9 mouse cellular contexts compared by ENCODE assay signal in genomic region chr9:13694293-13694692, GRCm38 (mm10). TPM values are rescaled to one million over a fixed set of nuclear protein-coding genes. Genes with fewer than 3 reads are reported as not detected.
DNase-seq lines count a peak whose midpoint lies in the region; ATAC-seq and TF ChIP-seq lines count a peak whose summit lies in the region.
"Had no signal": no experiment of that assay in that cellular context is flagged by ENCODE, and none has a peak within 500 bp of the region (broad histone marks: within the 10 kb centered on the region; RNA-seq: fewer than 3 reads in every experiment).

No protein-coding gene starts in this region.

- H3K4me2 ChIP-seq in limb, embryonic 14.5 days (replicated peaks; ENCODE audit: low read depth, low read length, severe bottlenecking), result no peak overlapping the region

- no peak for TF ChIP-seq POLR2A in limb, embryonic 14.5 days (IDR thresholded peaks at IDR 0.05; ENCODE audit: borderline replicate concordance, extremely low read depth, insufficient read depth, insufficient read length)

- 71% methylated on average over 5 of the region's 5 CpGs for WGBS in limb, embryonic 14.5 days
- WGBS in limb, embryonic 10.5 days, result 92% methylated on average over 5 of the region's 5 CpGs

- H3K27me3 ChIP-seq in limb, embryonic 14.5 days (ENCODE audit: control insufficient read depth, insufficient read depth, low read length), result no peaks in the 10 kb centered on the region
- H3K27me3 ChIP-seq in limb, embryonic 10.5 days (ENCODE audit: low read depth, poor library complexity, severe bottlenecking), result no peaks in the 10 kb centered on the region

- no peak overlapping the region for H3K4me3 ChIP-seq in limb, embryonic 14.5 days (replicated peaks; ENCODE audit: low read length)
- no peak overlapping the region for H3K4me3 ChIP-seq in limb, embryonic 10.5 days
- H3K4me3 ChIP-seq: megakaryocyte, embryonic 14.5 days had no signal

- H3K36me3 ChIP-seq in limb, embryonic 14.5 days (ENCODE audit: control insufficient read depth, insufficient read depth, low read length), result no peaks in the 10 kb centered on the region
- no peaks in the 10 kb centered on the region for H3K36me3 ChIP-seq in limb, embryonic 10.5 days

- no peaks in the 10 kb centered on the region for H3K9me3 ChIP-seq in limb, embryonic 14.5 days (ENCODE audit: control insufficient read depth, low read length)
- H3K9me3 ChIP-seq in limb, embryonic 10.5 days (replicated peaks), result no peaks in the 10 kb centered on the region
- H3K9me3 ChIP-seq: megakaryocyte, embryonic 14.5 days had no signal

- no peaks in the 10 kb centered on the region; the same call in 1 of the 2 replicates for H3K4me1 ChIP-seq in limb, embryonic 14.5 days (ENCODE audit: control insufficient read depth, insufficient read depth, low read length)
- no peaks in the 10 kb centered on the region for H3K4me1 ChIP-seq in limb, embryonic 10.5 days

- H3K27ac ChIP-seq in limb, embryonic 14.5 days (replicated peaks; ENCODE audit: low read depth, low read length), result no peak overlapping the region
- H3K27ac ChIP-seq in limb, embryonic 10.5 days, result no peak overlapping the region

- no peak overlapping the region for H3K9ac ChIP-seq in limb, embryonic 14.5 days (ENCODE audit: low read depth, low read length, severe bottlenecking)

- intact Hi-C loops in heart, postnatal 10 days (cut with DNase I), result no loop called here

- peak; percentile 11 for DNase-seq in adrenal gland, adult 2 months
- no peak for DNase-seq in adrenal gland, postnatal 25 days
- DNase-seq in limb, embryonic 14.5 days (ENCODE audit: low spot score), result peak; percentile 82
- no peak for DNase-seq in limb, embryonic 10.5 days (ENCODE audit: low spot score)
- DNase-seq in heart, postnatal 10 days, result peak; percentile 58 to 59
- peak; percentile 56 for DNase-seq in lung, postnatal 36 days
- no peak for DNase-seq in thymus, adult 18-20 months
- DNase-seq in thymus, postnatal 0 days (ENCODE audit: low spot score), result no peak

- ATAC-seq in limb, embryonic 14.5 days (ENCODE audit: low FRiP score, low read depth), result no peak

RNA-seq across cellular contexts. Expression of gene Mtmr2, which starts 53.9 kb away (rescaled TPM):
- total RNA-seq in adrenal gland, adult 2 months (2021), result 10 to 100 TPM; 52.7 to 58.4 TPM
- polyA plus RNA-seq in adrenal gland, adult 2 months (2012; rRNA removed), result 219 and 282 TPM in 2 replicates
- 63.4 and 63.7 TPM in 2 replicates for total RNA-seq in adrenal gland, postnatal 25 days (2021)
- 25.6 and 27.3 TPM in 2 replicates for polyA plus RNA-seq in limb, embryonic 14.5 days (2012; rRNA removed)
- 74.0 and 77.4 TPM in 2 replicates for polyA plus RNA-seq in limb, embryonic 14.5 days (2014; fragmentation: Nextera tagmentation; extraction: Ambion mirVana)
- polyA plus RNA-seq in limb, embryonic 10.5 days (2016; fragmentation: Nextera tagmentation; extraction: Ambion mirVana), result 82.8 and 88.9 TPM in 2 replicates
- 10 to 100 TPM; 36.4 to 38.6 TPM for total RNA-seq in heart, postnatal 10 days (2021)
- polyA plus RNA-seq in thymus, postnatal 0 days (2015; fragmentation: Nextera tagmentation; extraction: Ambion mirVana), result 54.9 and 56.8 TPM in 2 replicates

Comparison
In these comparisons a context has a peak if more than half of its experiments do, and no peak if none do; other contexts are left out.
1. DNase-seq: peak in adrenal gland, adult 2 months (single experiment), limb, embryonic 14.5 days (single experiment), heart, postnatal 10 days (2 of 2) and lung, postnatal 36 days (single experiment); none in adrenal gland, postnatal 25 days (single experiment), limb, embryonic 10.5 days (single experiment), thymus, adult 18-20 months (0 of 2) and thymus, postnatal 0 days (single experiment).